Mouse (Mus musculus): ENCODE measurements around the gene Prps2.
"Not testable (repeated sequence)": the region's sequence is repeated elsewhere in the genome, so short reads cannot be mapped to it uniquely, and the experiment has no call there.

Gene Prps2

DNA sequence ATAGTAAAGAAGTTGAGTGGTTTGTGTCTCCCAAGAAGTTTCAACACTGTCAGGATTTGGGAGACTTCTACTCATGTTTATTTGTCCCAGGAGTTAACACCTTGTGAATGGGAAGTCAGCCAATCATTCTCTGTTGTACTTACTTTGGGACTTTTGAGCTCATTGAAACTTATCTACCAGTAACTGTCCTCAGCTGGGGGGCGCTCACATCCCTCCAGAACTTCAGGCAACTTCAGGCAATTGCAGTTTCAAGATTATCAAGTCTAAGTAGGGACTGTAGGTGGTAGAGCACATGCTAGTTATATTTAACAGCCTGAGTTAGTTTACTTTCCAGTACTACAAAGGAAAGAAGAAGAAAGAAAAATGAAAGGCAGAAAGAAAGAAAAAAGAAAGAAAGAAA, 58.8 kb downstream of the Prps2 start:
- DNase-seq (ENCODE audit: low read depth, low spot score) = no peak

DNA sequence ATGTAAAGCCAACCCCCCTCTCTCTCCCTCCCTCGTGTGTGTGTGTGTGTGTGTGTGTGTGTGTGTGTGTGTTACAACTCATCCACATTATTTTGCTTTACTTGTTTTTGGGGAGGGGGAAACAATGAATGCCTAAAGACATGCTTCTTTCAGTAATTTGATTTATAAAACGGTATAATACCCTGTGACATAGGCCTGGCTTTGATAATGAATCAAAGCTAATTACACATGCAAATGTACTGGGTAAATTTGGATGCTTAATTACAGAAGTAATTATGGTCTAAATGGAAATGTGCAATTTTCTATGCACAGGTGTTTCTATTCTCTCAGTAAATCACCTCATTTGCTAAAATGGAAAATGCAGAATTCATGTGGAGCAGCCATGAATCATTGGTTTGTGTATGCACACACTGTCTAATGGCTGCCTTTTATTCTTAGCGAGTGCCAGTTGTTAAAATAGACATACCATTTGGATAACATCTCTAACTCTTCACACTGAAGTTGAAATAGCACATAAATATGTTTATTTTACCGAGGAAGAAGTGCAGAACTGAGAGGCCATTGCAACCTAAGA, 61.2 kb downstream of the Prps2 start:
- no peak for DNase-seq (ENCODE audit: low read depth, low spot score)

- no peak for DNase-seq (ENCODE audit: low read depth, low spot score)
These were observed 63.6 kb downstream of the Prps2 start for GRCm38 (mm10) chrX:167318819-167319396.

- DNase-seq (ENCODE audit: low read depth, low spot score) = peak; percentile 30
These were observed 66.8 kb downstream of the Prps2 start for GRCm38 (mm10) chrX:167315766-167316165.

- peak; percentile 11 for DNase-seq (ENCODE audit: low read depth, low spot score)
These were observed 67.3 kb downstream of the Prps2 start for GRCm38 (mm10) chrX:167315093-167315726.

- DNase-seq (ENCODE audit: low read depth, low spot score) = not testable (repeated sequence)
These were observed 80.5 kb downstream of the Prps2 start for GRCm38 (mm10) chrX:167302061-167302460.
